Mouse (Mus musculus): Measurements from ENCODE around the gene Car5a. TPM values are rescaled to one million over a fixed set of nuclear protein-coding genes. Genes with fewer than 3 reads are reported as not detected.
A peak's percentile ranks its signal among the peaks of the same experiment; 100 is the strongest.

Car5a gene
- polyA plus RNA-seq, 1 experiment from 2014 or later: not detected

DNA sequence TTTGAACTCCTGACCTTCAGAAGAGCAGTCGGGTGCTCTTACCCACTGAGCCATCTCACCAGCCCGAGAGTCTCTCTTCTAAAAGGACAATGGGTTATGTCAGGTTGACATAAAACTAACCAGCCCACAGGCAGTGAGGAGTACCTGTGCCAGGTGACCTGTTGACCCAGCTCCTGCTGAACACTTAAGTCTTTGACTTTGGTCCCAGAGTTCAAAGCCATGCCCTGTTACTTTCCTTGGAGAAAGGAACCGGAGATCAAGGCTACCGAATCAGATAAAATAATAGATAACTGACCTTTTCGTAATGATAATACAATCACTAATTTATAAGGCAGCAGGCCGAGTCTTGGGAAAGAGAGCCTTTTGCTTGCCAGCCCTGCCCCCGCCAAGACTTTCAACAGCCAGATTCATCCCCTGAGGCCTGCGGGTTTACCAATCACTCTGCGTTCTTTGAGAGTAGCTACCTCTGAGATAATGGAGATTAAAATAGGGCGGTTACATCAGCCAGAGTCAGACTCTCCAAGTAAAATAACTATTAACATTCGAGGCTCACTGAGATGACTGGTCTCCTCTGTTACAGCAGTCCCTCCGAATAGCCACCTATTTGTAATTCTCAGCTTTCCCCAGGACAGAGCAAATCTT, 12.6 kb downstream of the Car5a start:
- no peaks in the 10 kb centered on the region; the same call in 1 of the 2 replicates for H3K27me3 ChIP-seq (ENCODE audit: control insufficient read depth, insufficient read depth, low read length)
- WGBS: 82% methylated on average over 12 of the region's 12 CpGs
- no peak overlapping the region for H3K27ac ChIP-seq (ENCODE audit: low read depth, low read length)
- H3K4me3 ChIP-seq (ENCODE audit: low read length): no peak overlapping the region
- H3K9ac ChIP-seq (ENCODE audit: low read depth, low read length): no peak overlapping the region
- no peak overlapping the region for H3K4me2 ChIP-seq (replicated peaks; ENCODE audit: low read depth, low read length)
- H3K9me3 ChIP-seq (ENCODE audit: control insufficient read depth, low read length): no peaks in the 10 kb centered on the region
- no peaks in the 10 kb centered on the region for H3K36me3 ChIP-seq (ENCODE audit: control insufficient read depth, insufficient read depth, low read length)
- ATAC-seq (ENCODE audit: low FRiP score, low TSS enrichment): no peak
- H3K4me1 ChIP-seq (ENCODE audit: control insufficient read depth, insufficient read depth, low read length): 0 out of 2 replicates have a peak, but pooled peaks cover 5% of the 10 kb centered on the region

DNA sequence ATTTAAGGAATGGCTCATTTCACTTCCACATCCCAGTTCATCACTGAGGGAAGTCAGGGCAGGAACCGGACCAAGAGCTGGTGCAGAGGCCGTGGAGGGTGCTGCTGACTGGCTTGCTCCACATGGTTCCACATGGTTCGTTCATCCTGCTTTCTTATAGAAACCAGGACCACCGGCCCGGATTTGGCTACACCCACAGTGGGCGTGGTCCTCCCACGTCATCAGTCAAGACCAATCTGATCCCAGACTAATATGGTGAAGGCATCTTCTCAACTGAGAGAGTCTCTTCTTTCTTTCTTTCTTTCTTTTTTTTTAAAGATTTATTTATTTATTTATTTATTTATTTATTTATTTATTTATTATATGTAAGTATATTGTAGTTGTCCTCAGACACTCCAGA, 13.1 kb downstream of the Car5a start:
- Histone ChIP-seq H3K9ac (ENCODE audit: low read depth, low read length) (no peak overlapping the region), H3K9me3 (ENCODE audit: control insufficient read depth, low read length) (no peaks in the 10 kb centered on the region), H3K4me2 (replicated peaks; ENCODE audit: low read depth, low read length) (no peak overlapping the region), H3K27me3 (ENCODE audit: control insufficient read depth, insufficient read depth, low read length) (no peaks in the 10 kb centered on the region), H3K27ac (ENCODE audit: low read depth, low read length) (no peak overlapping the region), H3K36me3 (ENCODE audit: control insufficient read depth, insufficient read depth, low read length) (no peaks in the 10 kb centered on the region), H3K4me1 (ENCODE audit: control insufficient read depth, insufficient read depth, low read length) (0 out of 2 replicates have a peak, but pooled peaks cover 5% of the 10 kb centered on the region), H3K4me3 (ENCODE audit: low read length) (no peak overlapping the region)
- no peak for ATAC-seq (ENCODE audit: low FRiP score, low TSS enrichment)
- WGBS: 74% methylated on average over 7 of the region's 7 CpGs

DNA sequence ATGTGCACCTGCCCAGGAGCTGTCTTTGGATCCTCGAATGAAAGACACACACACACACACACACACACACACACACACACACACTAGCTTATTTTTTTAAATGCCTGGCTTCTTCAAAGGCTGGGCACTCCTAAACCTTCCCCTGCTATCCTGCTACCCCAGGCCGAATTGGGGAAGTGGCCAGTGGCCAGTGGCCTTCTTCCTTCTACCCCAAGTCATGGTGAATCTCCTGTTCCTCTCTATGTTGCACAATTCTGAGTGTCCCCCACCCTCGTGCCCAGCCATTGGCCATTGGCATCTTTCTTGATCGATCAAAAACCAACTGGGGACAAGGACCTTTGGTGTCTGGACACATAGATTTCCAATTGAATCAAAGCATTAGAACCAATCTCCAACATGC, 14.7 kb downstream of the Car5a start:
- Histone ChIP-seq H3K4me3 (ENCODE audit: low read length) (no peak overlapping the region), H3K4me2 (replicated peaks; ENCODE audit: low read depth, low read length) (no peak overlapping the region), H3K4me1 (ENCODE audit: control insufficient read depth, insufficient read depth, low read length) (0 out of 2 replicates have a peak, but pooled peaks cover 4% of the 10 kb centered on the region), H3K27me3 (ENCODE audit: control insufficient read depth, insufficient read depth, low read length) (no peaks in the 10 kb centered on the region), H3K36me3 (ENCODE audit: control insufficient read depth, insufficient read depth, low read length) (no peaks in the 10 kb centered on the region), H3K9me3 (ENCODE audit: control insufficient read depth, low read length) (no peaks in the 10 kb centered on the region), H3K27ac (ENCODE audit: low read depth, low read length) (no peak overlapping the region), H3K9ac (ENCODE audit: low read depth, low read length) (no peak overlapping the region)
- WGBS: 88% methylated on average over 4 of the region's 4 CpGs
- no peak for ATAC-seq (ENCODE audit: low FRiP score, low TSS enrichment)

DNA sequence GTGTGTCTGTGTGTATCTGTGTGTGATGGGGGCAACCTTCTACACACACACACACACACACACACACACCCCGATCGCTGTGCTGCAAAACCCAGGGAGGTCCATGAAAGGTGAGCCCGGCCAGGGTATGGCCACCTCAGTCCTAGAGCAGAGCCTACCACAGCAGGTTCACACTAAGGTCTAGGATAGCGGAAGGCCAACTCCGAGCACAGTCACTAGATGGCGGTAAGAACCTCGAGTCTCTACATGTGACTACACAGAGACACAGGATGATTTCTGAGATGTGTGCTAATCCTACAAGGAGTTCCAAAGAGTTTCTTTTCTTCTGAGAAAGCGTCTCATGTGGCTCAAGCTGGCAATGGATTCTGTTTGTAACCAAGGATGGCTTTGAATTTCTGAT, 17.4 kb downstream of the Car5a start:
- Histone ChIP-seq H3K4me1 (ENCODE audit: control insufficient read depth, insufficient read depth, low read length) (0 out of 2 replicates have a peak, but pooled peaks cover under 1% of the 10 kb centered on the region), H3K27me3 (ENCODE audit: control insufficient read depth, insufficient read depth, low read length) (no peaks in the 10 kb centered on the region), H3K36me3 (ENCODE audit: control insufficient read depth, insufficient read depth, low read length) (no peaks in the 10 kb centered on the region), H3K4me3 (ENCODE audit: low read length) (no peak overlapping the region), H3K9ac (ENCODE audit: low read depth, low read length) (no peak overlapping the region), H3K9me3 (ENCODE audit: control insufficient read depth, low read length) (no peaks in the 10 kb centered on the region), H3K27ac (ENCODE audit: low read depth, low read length) (no peak overlapping the region), H3K4me2 (replicated peaks; ENCODE audit: low read depth, low read length) (no peak overlapping the region)
- whole genome bisulfite sequencing: 37% methylated on average over 8 of the region's 8 CpGs
- ATAC-seq (ENCODE audit: low FRiP score, low TSS enrichment): 0 out of 2 replicates have a peak, but pooled peaks have one; percentile 66

DNA sequence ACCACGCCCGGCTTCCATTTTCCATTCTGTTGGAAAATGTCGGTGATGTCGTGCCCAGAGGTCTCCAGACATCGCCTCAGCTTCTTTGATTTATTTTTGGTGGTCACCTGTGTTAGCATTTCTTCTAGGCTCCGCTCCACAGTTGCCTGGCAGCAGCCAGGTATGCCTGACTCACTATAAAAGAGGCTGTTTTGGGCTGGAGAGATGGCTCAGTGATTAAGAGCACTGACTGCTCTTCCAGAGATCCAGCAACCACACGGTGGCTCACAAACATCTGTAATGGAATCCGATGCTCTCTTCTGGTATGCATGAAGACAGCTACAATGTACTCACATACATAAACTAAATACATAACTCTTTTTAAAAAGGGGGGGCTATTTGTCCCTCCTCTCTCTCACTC, 18.4 kb downstream of the Car5a start:
- no peaks in the 10 kb centered on the region for H3K27me3 ChIP-seq (ENCODE audit: control insufficient read depth, insufficient read depth, low read length)
- H3K9me3 ChIP-seq (ENCODE audit: control insufficient read depth, low read length): no peaks in the 10 kb centered on the region
- 63% methylated on average over 8 of the region's 8 CpGs for WGBS
- H3K9ac ChIP-seq (ENCODE audit: low read depth, low read length): no peak overlapping the region
- no peak overlapping the region for H3K27ac ChIP-seq (ENCODE audit: low read depth, low read length)
- no peak overlapping the region for H3K4me3 ChIP-seq (ENCODE audit: low read length)
- H3K36me3 ChIP-seq (ENCODE audit: control insufficient read depth, insufficient read depth, low read length): no peaks in the 10 kb centered on the region
- no peak for ATAC-seq (ENCODE audit: low FRiP score, low TSS enrichment)
- peaks cover 11% of the 10 kb centered on the region for H3K4me1 ChIP-seq (ENCODE audit: control insufficient read depth, insufficient read depth, low read length)
- H3K4me2 ChIP-seq (replicated peaks; ENCODE audit: low read depth, low read length): no peak overlapping the region

DNA sequence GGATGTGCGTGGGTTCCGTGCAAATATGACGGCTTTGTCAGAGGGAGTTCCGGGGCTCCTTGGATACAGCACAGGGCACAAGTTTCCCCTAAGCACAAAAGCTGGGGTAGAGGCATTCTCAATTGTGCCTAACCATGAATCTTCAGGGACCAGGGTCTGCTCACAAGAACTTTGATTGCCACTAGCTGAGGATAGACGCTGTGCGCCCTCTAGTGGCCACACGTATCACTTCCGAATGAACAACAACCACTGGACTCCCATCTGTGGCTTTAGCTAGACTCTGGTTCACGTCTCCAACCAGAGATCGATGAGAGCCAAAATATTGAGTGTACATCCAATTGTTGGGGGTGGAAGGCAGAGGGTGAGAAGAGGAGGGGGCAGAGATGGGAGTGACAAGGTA, 19.1 kb downstream of the Car5a start:
- Histone ChIP-seq H3K9me3 (ENCODE audit: control insufficient read depth, low read length) (no peaks in the 10 kb centered on the region), H3K4me3 (ENCODE audit: low read length) (no peak overlapping the region), H3K36me3 (ENCODE audit: control insufficient read depth, insufficient read depth, low read length) (no peaks in the 10 kb centered on the region), H3K27me3 (ENCODE audit: control insufficient read depth, insufficient read depth, low read length) (no peaks in the 10 kb centered on the region), H3K4me1 (ENCODE audit: control insufficient read depth, insufficient read depth, low read length) (peaks cover 11% of the 10 kb centered on the region), H3K4me2 (replicated peaks; ENCODE audit: low read depth, low read length) (no peak overlapping the region), H3K9ac (ENCODE audit: low read depth, low read length) (no peak overlapping the region), H3K27ac (ENCODE audit: low read depth, low read length) (no peak overlapping the region)
- 30% methylated on average over 10 of the region's 10 CpGs for WGBS
- 0 out of 2 replicates have a peak, but pooled peaks have one; percentile 8 for ATAC-seq (ENCODE audit: low FRiP score, low TSS enrichment)

DNA sequence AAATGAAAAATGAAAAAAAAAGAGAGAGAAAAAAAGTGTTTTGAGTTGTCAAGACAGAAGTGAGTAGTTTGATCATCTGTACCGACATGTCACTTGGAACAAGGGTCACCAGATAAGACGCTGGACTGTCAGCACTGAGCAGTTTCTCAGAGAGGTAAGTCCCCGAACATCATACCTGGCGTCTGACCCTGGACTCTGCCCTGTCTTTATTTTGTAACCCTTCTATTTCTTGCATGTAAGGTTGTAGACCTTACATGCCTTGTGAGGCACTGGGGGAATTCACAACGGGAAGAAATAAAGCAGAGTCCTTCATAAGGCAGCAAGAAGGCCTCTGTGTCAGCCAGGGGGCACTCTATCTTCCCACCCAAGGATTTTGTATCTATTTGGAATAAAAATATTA, 20.0 kb downstream of the Car5a start:
- 86% methylated on average over 5 of the region's 5 CpGs for WGBS
- no peaks in the 10 kb centered on the region for H3K36me3 ChIP-seq (ENCODE audit: control insufficient read depth, insufficient read depth, low read length)

DNA sequence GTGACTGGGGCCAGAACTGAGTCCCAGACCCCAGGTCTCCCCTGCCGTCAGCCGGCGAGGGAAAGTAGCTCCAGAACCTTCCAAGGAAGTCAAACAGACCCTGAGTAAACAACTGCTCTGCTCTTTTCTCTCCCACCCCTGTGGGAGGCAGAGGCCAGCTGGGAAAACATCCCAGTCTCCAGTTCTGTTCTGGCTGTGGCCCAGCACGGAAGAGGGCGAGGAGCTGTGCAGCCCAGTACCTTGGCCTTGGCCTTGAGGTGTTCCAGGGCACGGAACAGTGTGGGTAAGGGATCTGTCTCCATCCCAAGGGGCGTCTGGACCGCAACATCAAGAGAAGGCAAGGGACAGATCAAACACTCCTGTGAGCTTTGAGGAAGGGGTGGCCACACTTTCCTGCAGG, 22.6 kb downstream of the Car5a start:
- Histone ChIP-seq H3K9me3 (ENCODE audit: control insufficient read depth, low read length) (no peaks in the 10 kb centered on the region), H3K27me3 (ENCODE audit: control insufficient read depth, insufficient read depth, low read length) (no peaks in the 10 kb centered on the region), H3K4me3 (ENCODE audit: low read length) (no peak overlapping the region), H3K9ac (ENCODE audit: low read depth, low read length) (no peak overlapping the region), H3K27ac (ENCODE audit: low read depth, low read length) (peak overlapping the region; percentile 47), H3K36me3 (ENCODE audit: control insufficient read depth, insufficient read depth, low read length) (no peaks in the 10 kb centered on the region), H3K4me1 (ENCODE audit: control insufficient read depth, insufficient read depth, low read length) (peaks cover 16% of the 10 kb centered on the region), H3K4me2 (replicated peaks; ENCODE audit: low read depth, low read length) (no peak overlapping the region)
- peak; percentile 33; the same call in 1 of the 2 replicates for ATAC-seq (ENCODE audit: low FRiP score, low TSS enrichment)
- WGBS: 23% methylated on average over 8 of the region's 8 CpGs

More for the DNA sequence above, 20.0 kb downstream of the Car5a start:
- ATAC-seq (ENCODE audit: low FRiP score, low TSS enrichment): no peak
- H3K9me3 ChIP-seq (ENCODE audit: control insufficient read depth, low read length): no peaks in the 10 kb centered on the region
- no peak overlapping the region for H3K9ac ChIP-seq (ENCODE audit: low read depth, low read length)
- no peak overlapping the region for H3K4me3 ChIP-seq (ENCODE audit: low read length)
- H3K4me1 ChIP-seq (ENCODE audit: control insufficient read depth, insufficient read depth, low read length): peaks cover 15% of the 10 kb centered on the region
- H3K4me2 ChIP-seq (replicated peaks; ENCODE audit: low read depth, low read length): no peak overlapping the region
- H3K27ac ChIP-seq (ENCODE audit: low read depth, low read length): no peak overlapping the region
- H3K27me3 ChIP-seq (ENCODE audit: control insufficient read depth, insufficient read depth, low read length): no peaks in the 10 kb centered on the region

DNA sequence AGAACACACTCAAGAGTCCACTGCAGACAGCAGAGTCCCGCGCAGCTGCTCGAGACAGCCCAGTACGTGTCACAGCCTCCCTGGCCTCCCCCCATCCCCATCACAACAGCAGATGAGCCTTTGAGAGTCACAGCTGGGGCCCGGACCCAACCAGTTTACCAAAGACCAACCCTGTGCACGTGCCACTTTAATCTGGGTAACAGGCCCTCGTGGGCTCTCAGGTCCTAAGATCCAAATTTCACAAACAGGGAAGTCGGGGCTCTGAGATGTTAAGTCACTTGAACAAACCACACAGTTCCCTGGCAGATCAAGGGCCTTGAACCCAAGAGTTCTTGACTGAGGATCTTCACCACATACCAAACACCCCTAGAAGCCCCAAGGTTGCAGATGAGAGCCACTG, 23.1 kb downstream of the Car5a start:
- Histone ChIP-seq H3K4me1 (ENCODE audit: control insufficient read depth, insufficient read depth, low read length) (peaks cover 16% of the 10 kb centered on the region), H3K27me3 (ENCODE audit: control insufficient read depth, insufficient read depth, low read length) (no peaks in the 10 kb centered on the region), H3K4me2 (replicated peaks; ENCODE audit: low read depth, low read length) (no peak overlapping the region), H3K27ac (ENCODE audit: low read depth, low read length) (peak overlapping the region; percentile 47; the same call in 1 of the 2 replicates), H3K4me3 (ENCODE audit: low read length) (no peak overlapping the region), H3K36me3 (ENCODE audit: control insufficient read depth, insufficient read depth, low read length) (no peaks in the 10 kb centered on the region), H3K9ac (ENCODE audit: low read depth, low read length) (no peak overlapping the region), H3K9me3 (ENCODE audit: control insufficient read depth, low read length) (no peaks in the 10 kb centered on the region)
- ATAC-seq (ENCODE audit: low FRiP score, low TSS enrichment): no peak
- 76% methylated on average over 8 of the region's 8 CpGs for WGBS

Measured in kidney, embryonic 14.5 days (tissue).